Mouse (Mus musculus): ENCODE data around the gene Cog6. TPM values are rescaled to one million over a fixed set of nuclear protein-coding genes. Genes with fewer than 3 reads are reported as not detected.
A peak's percentile ranks its signal among the peaks of the same experiment; 100 is the strongest.
"Not testable (repeated sequence)": the region's sequence is repeated elsewhere in the genome, so short reads cannot be mapped to it uniquely, and the experiment has no call there.

Cog6 gene
- total RNA-seq, 2 experiments from 2014 or later = 27.7 to 31.5 TPM

- no peak for DNase-seq
- intact Hi-C loops (cut with DNase I; ENCODE audit: low total_unique reads) = loop anchor here (10.0 kb wide), 1 partner anchor 208 kb away; no protein-coding TSS in a partner anchor
Observed at GRCm38 (mm10) chr3:53036941-53037340, 19.9 kb upstream of the Cog6 start.

- intact Hi-C loops (cut with DNase I; ENCODE audit: low total_unique reads) = loop anchor here (10.0 kb wide), 1 partner anchor 209 kb away; no protein-coding TSS in a partner anchor
- DNase-seq = no peak
Observed at GRCm38 (mm10) chr3:53036076-53036475, 19.0 kb upstream of the Cog6 start.

GRCm38 (mm10) chr3:53033448-53033847 is 16.4 kb upstream of the Cog6 start:
- peak; percentile 10 for DNase-seq
- intact Hi-C loops (cut with DNase I; ENCODE audit: low total_unique reads) = loop anchor here (10.0 kb wide), 1 partner anchor 211 kb away; no protein-coding TSS in a partner anchor

- DNase-seq = no peak
- intact Hi-C loops (cut with DNase I; ENCODE audit: low total_unique reads) = loop anchor here (10.0 kb wide), 1 partner anchor 212 kb away; no protein-coding TSS in a partner anchor
Observed at GRCm38 (mm10) chr3:53032432-53032831, 15.4 kb upstream of the Cog6 start.

- DNase-seq = no peak
- intact Hi-C loops (cut with DNase I; ENCODE audit: low total_unique reads) = loop anchor here (10.0 kb wide), 1 partner anchor 213 kb away; no protein-coding TSS in a partner anchor
Observed at GRCm38 (mm10) chr3:53031586-53031985, 14.5 kb upstream of the Cog6 start.

- DNase-seq = peak; percentile 58
- intact Hi-C loops (cut with DNase I; ENCODE audit: low total_unique reads) = loop anchor here (5.0 kb wide), 2 partner anchors 303 to 418 kb away; no protein-coding TSS in a partner anchor
Observed at GRCm38 (mm10) chr3:53029046-53029445, 12.0 kb upstream of the Cog6 start.

- DNase-seq = no peak
- intact Hi-C loops (cut with DNase I; ENCODE audit: low total_unique reads) = loop anchor here (5.0 kb wide), 2 partner anchors 305 to 420 kb away; no protein-coding TSS in a partner anchor
Observed at GRCm38 (mm10) chr3:53027333-53027732, 10.3 kb upstream of the Cog6 start.

- DNase-seq = no peak
- intact Hi-C loops (cut with DNase I; ENCODE audit: low total_unique reads) = no loop called here
Observed at GRCm38 (mm10) chr3:53007411-53007810, 9.6 kb downstream of the Cog6 start.

GRCm38 (mm10) chr3:53004406-53005114 is 12.5 kb downstream of the Cog6 start:
- no peak for DNase-seq
- intact Hi-C loops (cut with DNase I; ENCODE audit: low total_unique reads) = loop anchor here (2.0 kb wide), 1 partner anchor 748 kb away; no protein-coding TSS in a partner anchor

- no peak for DNase-seq
- intact Hi-C loops (cut with DNase I; ENCODE audit: low total_unique reads) = no loop called here
Observed at GRCm38 (mm10) chr3:53002076-53002475, 15.0 kb downstream of the Cog6 start.

- intact Hi-C loops (cut with DNase I; ENCODE audit: low total_unique reads) = no loop called here
- no peak for DNase-seq
Observed at GRCm38 (mm10) chr3:52999996-53000395, 17.0 kb downstream of the Cog6 start.

- intact Hi-C loops (cut with DNase I; ENCODE audit: low total_unique reads) = no loop called here
- DNase-seq = no peak
Observed at GRCm38 (mm10) chr3:52999016-52999744, 17.9 kb downstream of the Cog6 start.

- intact Hi-C loops (cut with DNase I; ENCODE audit: low total_unique reads) = no loop called here
Observed at GRCm38 (mm10) chr3:52997381-52997780, 19.7 kb downstream of the Cog6 start.

GRCm38 (mm10) chr3:52996635-52997034 is 20.4 kb downstream of the Cog6 start:
- DNase-seq = no peak
- intact Hi-C loops (cut with DNase I; ENCODE audit: low total_unique reads) = no loop called here

More at GRCm38 (mm10) chr3:52997381-52997780, 19.7 kb downstream of the Cog6 start:
- no peak for DNase-seq

- intact Hi-C loops (cut with DNase I; ENCODE audit: low total_unique reads) = no loop called here
- DNase-seq = no peak
Observed at GRCm38 (mm10) chr3:52994666-52995065, 22.4 kb downstream of the Cog6 start.

- DNase-seq = no peak
- intact Hi-C loops (cut with DNase I; ENCODE audit: low total_unique reads) = no loop called here
Observed at GRCm38 (mm10) chr3:52993296-52993695, 23.7 kb downstream of the Cog6 start.

- DNase-seq = no peak
Observed at GRCm38 (mm10) chr3:52990041-52990737, 26.8 kb downstream of the Cog6 start.

GRCm38 (mm10) chr3:52985508-52985941 is 31.5 kb downstream of the Cog6 start:
- intact Hi-C loops (cut with DNase I; ENCODE audit: low total_unique reads); DNase-seq: not testable (repeated sequence)

More at GRCm38 (mm10) chr3:52990041-52990737, 26.8 kb downstream of the Cog6 start:
- intact Hi-C loops (cut with DNase I; ENCODE audit: low total_unique reads) = no loop called here

- intact Hi-C loops (cut with DNase I; ENCODE audit: low total_unique reads) = no loop called here
- no peak for DNase-seq
Observed at GRCm38 (mm10) chr3:52983772-52984171, 33.3 kb downstream of the Cog6 start.

- DNase-seq = no peak
- intact Hi-C loops (cut with DNase I; ENCODE audit: low total_unique reads) = no loop called here
Observed at GRCm38 (mm10) chr3:52982993-52983392, 34.0 kb downstream of the Cog6 start.

All from gastrocnemius, postnatal 14 days (tissue).